Mouse (Mus musculus) cerebellum, postnatal 4 days (tissue): Measurements from ENCODE around the gene Dnlz.

Experiments used
- DNase-seq, 2 experiments: peaks; one replicate each; pipeline ENCODE4 v3.0.0; 2022; ENCODE audit warnings: low spot score in 2 of 2, mixed read lengths in 1 of 2

Dnlz gene

DNA sequence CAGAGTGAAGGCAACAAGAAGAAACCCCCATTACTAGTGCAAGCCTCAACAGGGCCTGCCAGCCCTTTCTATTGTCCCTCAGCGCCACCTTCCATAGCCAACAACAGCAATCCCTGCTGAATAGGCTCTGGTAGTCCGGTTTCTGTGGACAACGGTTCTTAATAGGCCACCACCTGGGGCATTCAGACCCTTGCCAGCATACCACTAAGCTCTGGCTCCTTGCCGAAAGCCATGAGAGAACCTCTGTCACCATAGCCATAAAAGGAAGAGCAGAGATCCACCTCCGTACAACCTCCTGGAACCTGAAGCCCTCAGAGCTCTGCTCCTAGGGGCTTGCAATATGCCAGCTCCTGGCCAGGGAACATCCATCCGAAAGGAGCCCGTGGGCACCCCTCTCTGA is 52.6 kb downstream of the Dnlz start:
- peak in 1 of 2 experiments; percentile 65 for DNase-seq

DNA sequence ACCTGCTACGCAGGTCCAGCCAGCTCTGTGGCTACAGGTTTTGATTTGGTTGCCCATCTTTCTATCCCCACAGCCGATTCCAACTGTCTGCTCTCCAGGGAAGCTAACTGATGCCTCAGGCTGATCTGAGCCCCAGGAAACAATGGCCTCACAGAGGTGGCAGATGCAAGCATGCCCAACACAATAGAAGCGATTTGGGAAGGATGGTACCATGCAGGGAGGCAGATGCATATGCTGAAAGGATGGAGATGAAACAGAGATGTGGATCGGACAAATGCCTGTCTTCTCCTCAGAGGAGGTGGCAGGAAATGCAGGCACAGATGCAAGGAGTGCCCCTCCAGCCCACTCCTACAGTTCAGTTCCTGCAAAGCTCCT is 53.1 kb downstream of the Dnlz start:
- DNase-seq = no peak

DNA sequence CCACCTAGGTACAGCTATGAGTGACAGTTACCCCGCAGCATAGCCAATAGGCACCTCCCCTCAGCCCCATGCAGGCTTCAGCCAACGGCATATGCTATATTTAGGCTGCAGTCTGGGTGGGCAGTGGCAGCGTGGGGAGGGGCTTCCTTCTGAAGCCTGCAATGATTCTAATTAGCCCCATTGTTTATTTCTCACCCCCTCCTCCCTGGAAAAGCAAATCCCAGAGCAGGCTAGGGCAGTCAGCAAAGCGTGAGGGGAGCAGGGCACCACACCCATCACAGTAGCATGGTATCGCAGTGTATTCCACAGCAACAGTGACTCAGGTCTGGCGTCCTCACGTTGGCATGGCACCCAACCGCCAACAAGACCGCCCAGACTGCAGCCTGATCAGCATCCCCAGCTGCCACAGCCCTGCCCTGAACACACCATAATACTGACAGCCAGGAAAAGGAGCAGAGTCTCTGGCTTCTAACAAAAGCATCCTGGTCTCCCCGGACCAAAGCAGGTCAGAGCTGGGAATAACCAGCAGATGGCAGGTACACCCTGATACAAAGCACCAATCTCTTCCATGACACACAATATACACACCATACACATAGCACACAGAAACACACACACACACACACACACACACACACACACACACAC is 53.6 kb downstream of the Dnlz start:
- DNase-seq = peak in 1 of 2 experiments; percentile 70
